Mouse (Mus musculus) G1E-ER4 (cell line): ENCODE results near the gene Megf8. TPM values are rescaled to one million over a fixed set of nuclear protein-coding genes. Genes with fewer than 3 reads are reported as not detected.
A peak's percentile ranks its signal among the peaks of the same experiment; 100 is the strongest.

Source experiments
- GATA1 ChIP-seq: IDR thresholded peaks from one replicate; pipeline ENCODE4 v1.8.0; 2012; ENCODE audit warnings: low read length, inconsistent platforms
- polyA plus RNA-seq: library from polyadenylated mRNA; stranded (reverse); fragments of >175 nt; gene quantifications from 2 replicates; pipeline ENCODE4 v1.2.3, GENCODE M21; 2012

The Megf8 gene
- 34.5 and 36.9 TPM in 2 replicates for polyA plus RNA-seq

GRCm38 (mm10) chr7:25316532-25317445 lies at the start of gene Megf8:
Gene Megf8 (plus strand): TSS chr7:25317164.
- TF ChIP-seq GATA1 = no peak

- TF ChIP-seq GATA1 = no peak
These were observed 49.6 kb upstream of the Megf8 start, which contains the start of gene Cic for GRCm38 (mm10) chr7:25267301-25267750. Gene Cic (plus strand): TSS chr7:25267704.

- TF ChIP-seq GATA1 = no peak
These were observed 49.1 kb upstream of the Megf8 start for GRCm38 (mm10) chr7:25267751-25268463.

- TF ChIP-seq GATA1 = no peak
These were observed 48.4 kb upstream of the Megf8 start for GRCm38 (mm10) chr7:25268588-25268987.

GRCm38 (mm10) chr7:25269029-25269428 lies 47.9 kb upstream of the Megf8 start:
- TF ChIP-seq GATA1 = no peak

- no peak for TF ChIP-seq GATA1
These were observed 47.3 kb upstream of the Megf8 start for GRCm38 (mm10) chr7:25269545-25270271.

GRCm38 (mm10) chr7:25270652-25271633 lies 46.0 kb upstream of the Megf8 start:
- TF ChIP-seq GATA1 = no peak

- TF ChIP-seq GATA1 = no peak
These were observed 45.1 kb upstream of the Megf8 start for GRCm38 (mm10) chr7:25271651-25272444.

- TF ChIP-seq GATA1 = no peak
These were observed 44.3 kb upstream of the Megf8 start for GRCm38 (mm10) chr7:25272445-25273258.

GRCm38 (mm10) chr7:25273259-25274241 lies 43.4 kb upstream of the Megf8 start:
- TF ChIP-seq GATA1 = peak; percentile 87

GRCm38 (mm10) chr7:25274571-25274970 lies 42.4 kb upstream of the Megf8 start:
- TF ChIP-seq GATA1 = no peak

GRCm38 (mm10) chr7:25274996-25275395 lies 42.0 kb upstream of the Megf8 start:
- TF ChIP-seq GATA1 = no peak
